Mouse (Mus musculus) liver, adult 2 months (tissue): ENCODE data around the gene Rcor3. TPM values are rescaled to one million over a fixed set of nuclear protein-coding genes. Genes with fewer than 3 reads are reported as not detected.

ENCODE experiments used
- DNase-seq: peaks from one replicate; pipeline ENCODE4 v3.0.0-alpha.2; 2011; ENCODE audit warnings: low read depth, low spot score; ENCODE audit errors: extremely low read depth
- H3K27ac ChIP-seq: fragments of 200-500 bp; replicated peaks from 2 replicates; pipeline ENCODE4 v1.5.1; 2012; ENCODE audit warnings: low read depth, mild to moderate bottlenecking, control low read depth, inconsistent platforms, low read length; ENCODE audit not compliant: insufficient read depth
- H3K27me3 ChIP-seq: fragments of 200-500 bp; 2 replicates; pipeline ENCODE4 v1.6.1; 2012; ENCODE audit warnings: mild to moderate bottlenecking, moderate library complexity, low read length, inconsistent platforms; ENCODE audit not compliant: control insufficient read depth, insufficient read depth
- H3K36me3 ChIP-seq: fragments of 200-500 bp; 2 replicates; pipeline ENCODE4 v1.6.1; 2012; ENCODE audit warnings: low read length, inconsistent platforms; ENCODE audit not compliant: control insufficient read depth, insufficient read depth
- H3K4me1 ChIP-seq: fragments of 200-500 bp; 2 replicates; pipeline ENCODE4 v1.6.1; 2011; ENCODE audit warnings: low read length; ENCODE audit not compliant: control insufficient read depth, insufficient read depth
- H3K4me3 ChIP-seq: fragments of 200-500 bp; 2 replicates; pipeline ENCODE4 v1.5.1; 2011; ENCODE audit warnings: low read depth, mild to moderate bottlenecking, control low read depth, low read length, moderate library complexity; ENCODE audit not compliant: insufficient read depth
- H3K79me2 ChIP-seq: fragments of 200-500 bp; 2 replicates; pipeline ENCODE4 v1.6.1; 2012; ENCODE audit warnings: inconsistent platforms, mild to moderate bottlenecking, low read length, moderate library complexity; ENCODE audit not compliant: control insufficient read depth, insufficient read depth
- H3K9ac ChIP-seq: fragments of 200-500 bp; 2 replicates; pipeline ENCODE4 v1.6.1; 2012; ENCODE audit warnings: low read depth, mild to moderate bottlenecking, control low read depth, inconsistent platforms, low read length
- CTCF ChIP-seq: fragments of 200-500 bp; IDR thresholded peaks from 2 replicates; pipeline ENCODE4 v1.5.1; 2011; ENCODE audit warnings: low read depth, low read length, control low read depth
- POLR2A ChIP-seq: fragments of 200-500 bp; IDR thresholded peaks from 2 replicates; pipeline ENCODE4 v1.6.1; 2011; ENCODE audit warnings: low read length, control low read depth; ENCODE audit not compliant: insufficient read depth; ENCODE audit errors: extremely low read depth
- WGBS: fragments of 180-500 bp; shearing (Covaris S2); methylation state at CpG from one replicate; pipeline ENCODE4 v1.1.7; 2018; 5-methylcytosine and 5-hydroxymethylcytosine counted together
- polyA plus RNA-seq: library from polyadenylated mRNA; depleted of rRNA; stranded (reverse); fragments of >200 nt; gene quantifications from 2 replicates; pipeline ENCODE4 v1.2.3, GENCODE M21; 2012
- total RNA-seq: library from RNA; depleted of rRNA; stranded (reverse); fragments of >200 nt; gene quantifications from 2 replicates; pipeline ENCODE4 v1.2.3, GENCODE M21; 2014

The Rcor3 gene
- total and polyA plus RNA-seq, 2 experiments, result 11.5 to 13.7 TPM

DNA sequence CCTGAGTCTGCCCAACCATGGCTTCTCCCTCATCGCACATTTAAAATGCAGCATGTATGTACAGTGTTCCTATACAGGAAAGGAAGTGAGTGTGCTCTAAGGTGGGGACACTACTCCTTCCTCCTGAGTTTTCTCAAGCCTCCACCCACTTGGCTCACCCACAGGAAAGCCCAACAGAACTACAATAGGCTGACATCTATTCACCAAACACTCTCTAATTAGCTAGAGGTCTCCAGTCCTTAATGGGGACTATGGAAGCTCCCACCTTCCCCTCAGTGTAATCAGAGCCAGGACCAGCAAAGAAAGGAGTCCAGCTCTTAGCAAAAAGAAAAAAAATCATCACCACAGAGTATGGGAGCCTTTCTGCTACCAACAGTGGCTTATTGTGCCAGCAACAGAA, 63.0 kb downstream of the Rcor3 start:
- H3K27ac ChIP-seq, result no peak overlapping the region
- no peaks in the 10 kb centered on the region for H3K27me3 ChIP-seq
- H3K9ac ChIP-seq, result no peak overlapping the region
- no peaks in the 10 kb centered on the region for H3K36me3 ChIP-seq
- no peak overlapping the region for H3K4me3 ChIP-seq
- TF ChIP-seq POLR2A (no peak), CTCF (no peak)
- 56% methylated on average over 1 of the region's 1 CpGs for WGBS
- H3K4me1 ChIP-seq, result peaks cover 44% of the 10 kb centered on the region
- H3K79me2 ChIP-seq, result peaks cover 16% of the 10 kb centered on the region
- no peak for DNase-seq

DNA sequence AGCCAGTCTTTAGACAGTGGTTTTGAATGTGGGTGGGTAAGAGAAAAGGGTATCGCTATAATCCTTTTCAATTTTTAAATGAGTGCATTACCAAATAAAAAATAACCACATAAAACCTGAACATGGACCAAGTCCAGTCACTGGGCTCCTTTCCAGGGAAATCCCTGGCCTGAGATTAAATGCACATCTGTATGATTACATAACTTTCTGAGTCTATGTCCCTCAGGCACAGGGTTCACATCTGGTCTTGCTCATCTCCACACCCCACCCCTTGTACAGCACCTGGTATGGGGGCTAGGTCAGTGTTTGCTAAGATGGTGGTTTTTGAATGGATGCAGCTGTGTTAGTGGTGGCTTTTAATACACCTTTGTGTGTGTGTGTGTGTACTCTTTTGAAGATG, 65.4 kb downstream of the Rcor3 start:
- Histone ChIP-seq H3K27ac (no peak overlapping the region), H3K36me3 (no peaks in the 10 kb centered on the region), H3K4me3 (no peak overlapping the region), H3K4me1 (peaks cover 29% of the 10 kb centered on the region), H3K9ac (no peak overlapping the region), H3K79me2 (peaks cover 10% of the 10 kb centered on the region; the same call in 1 of the 2 replicates), H3K27me3 (no peaks in the 10 kb centered on the region)
- 29% methylated on average over 1 of the region's 1 CpGs for whole genome bisulfite sequencing
- peak; percentile 67 for DNase-seq
- no peak for TF ChIP-seq CTCF
- TF ChIP-seq POLR2A, result no peak

DNA sequence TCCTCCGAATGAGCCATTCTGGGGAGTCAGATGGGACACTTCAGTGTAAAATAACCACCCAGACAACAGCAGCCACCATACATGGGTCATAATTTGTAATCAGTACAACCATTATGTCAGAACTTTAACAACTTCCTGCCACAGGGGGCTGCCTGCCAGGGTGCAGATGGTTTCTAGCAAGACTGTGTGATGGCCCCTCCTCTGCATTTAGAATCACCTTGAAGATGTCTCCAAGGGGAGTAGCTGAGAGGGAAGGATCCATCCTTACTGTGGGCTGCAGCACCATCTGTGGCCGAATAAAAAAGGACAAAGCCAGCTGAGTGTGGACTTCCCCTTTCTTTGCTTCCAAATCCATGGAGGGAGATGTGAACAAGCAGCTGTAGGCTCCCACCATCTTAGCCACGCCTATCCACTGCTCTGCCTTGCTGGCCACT, 67.2 kb downstream of the Rcor3 start:
- 42% methylated on average over 3 of the region's 3 CpGs for WGBS
- Histone ChIP-seq H3K4me1 (peaks cover 14% of the 10 kb centered on the region), H3K36me3 (peaks cover 10% of the 10 kb centered on the region), H3K4me3 (no peak overlapping the region), H3K9ac (no peak overlapping the region), H3K27me3 (no peaks in the 10 kb centered on the region), H3K79me2 (peaks cover 10% of the 10 kb centered on the region; the same call in 1 of the 2 replicates), H3K27ac (no peak overlapping the region)
- DNase-seq, result no peak
- TF ChIP-seq POLR2A (no peak), CTCF (no peak)

DNA sequence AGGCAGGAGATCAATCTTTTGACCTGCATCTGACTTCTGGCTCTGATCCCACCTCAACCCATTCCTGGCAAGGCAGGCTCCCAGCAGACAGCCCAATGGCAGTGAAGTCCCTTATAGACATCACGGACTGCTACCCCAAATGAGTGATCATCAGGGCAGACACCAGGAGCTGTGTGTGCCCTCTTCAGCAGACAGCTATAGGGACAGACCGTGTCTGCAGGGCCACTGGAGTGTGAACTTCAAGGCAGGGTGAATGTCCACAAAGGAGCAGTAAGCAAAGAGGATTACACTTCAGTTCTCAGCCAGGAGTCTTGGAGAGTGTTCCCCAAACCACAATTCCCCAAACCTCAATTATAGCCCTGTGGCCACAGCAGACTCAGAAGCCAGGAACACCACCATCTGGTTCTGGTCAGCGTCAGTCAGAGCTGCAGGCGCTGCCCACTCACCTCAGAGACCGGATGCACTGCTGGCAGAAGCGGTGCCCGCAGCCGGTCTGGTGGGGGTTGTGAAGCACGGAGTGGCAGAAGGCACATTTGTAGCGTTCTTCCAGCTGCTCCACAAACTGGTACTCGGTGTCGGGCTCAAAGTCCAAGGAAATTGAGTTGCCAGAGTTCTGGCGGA, 67.8 kb downstream of the Rcor3 start:
- H3K27ac ChIP-seq, result peak overlapping the region; percentile 47
- H3K9ac ChIP-seq, result peak overlapping the region; percentile 12
- peak overlapping the region; percentile 18; the same call in 1 of the 2 replicates for H3K4me3 ChIP-seq
- no peaks in the 10 kb centered on the region for H3K27me3 ChIP-seq
- H3K36me3 ChIP-seq, result peaks cover 12% of the 10 kb centered on the region
- H3K4me1 ChIP-seq, result peaks cover 12% of the 10 kb centered on the region
- DNase-seq, result peak; percentile 77
- H3K79me2 ChIP-seq, result peaks cover 10% of the 10 kb centered on the region; the same call in 1 of the 2 replicates
- WGBS, result 13% methylated on average over 13 of the region's 13 CpGs
- TF ChIP-seq POLR2A (no peak), CTCF (no peak)

DNA sequence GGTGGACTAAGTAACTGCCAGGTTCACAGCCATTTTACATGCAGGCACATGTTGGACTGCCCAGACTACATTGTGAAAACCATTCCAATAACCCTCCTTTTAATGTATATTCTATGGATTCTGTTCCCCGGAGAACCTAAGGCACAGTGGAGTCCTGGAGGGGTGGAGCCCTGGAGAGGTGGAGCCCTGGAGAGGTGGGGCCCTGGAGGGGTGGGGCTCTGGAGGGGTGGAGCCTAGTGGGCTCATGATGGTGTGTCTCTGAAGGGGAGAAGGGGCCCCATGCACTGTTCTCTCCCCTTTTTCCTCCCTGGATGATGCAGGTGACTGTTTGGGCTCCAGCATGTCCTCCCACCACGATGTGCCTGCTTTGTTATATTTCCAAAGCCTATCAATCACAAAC, 69.7 kb downstream of the Rcor3 start:
- Histone ChIP-seq H3K27me3 (no peaks in the 10 kb centered on the region), H3K36me3 (peaks cover 17% of the 10 kb centered on the region), H3K4me3 (no peak overlapping the region), H3K4me1 (peaks cover 12% of the 10 kb centered on the region), H3K27ac (no peak overlapping the region), H3K9ac (no peak overlapping the region), H3K79me2 (no peaks in the 10 kb centered on the region)
- TF ChIP-seq CTCF (no peak), POLR2A (no peak)
- 77% methylated on average over 2 of the region's 2 CpGs for WGBS
- no peak for DNase-seq

DNA sequence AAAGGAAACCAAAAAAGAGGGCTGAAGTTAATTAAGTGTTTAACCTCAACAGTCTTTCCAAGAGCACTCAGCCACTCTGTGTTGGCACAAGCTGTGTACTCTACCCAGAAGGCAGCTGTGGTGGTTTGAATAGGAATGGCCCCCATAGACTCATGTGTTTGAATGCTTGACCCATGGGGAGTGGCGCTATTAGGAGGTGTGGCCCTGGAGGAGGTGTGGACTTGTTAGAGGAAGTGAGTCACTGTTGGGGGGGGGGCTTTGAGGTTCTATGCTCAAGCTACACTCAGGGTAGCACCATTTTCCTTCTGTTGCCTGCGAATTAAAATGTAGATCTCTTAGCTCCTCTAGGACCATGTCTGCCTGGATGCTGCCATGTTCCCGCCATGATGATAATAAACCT, 70.9 kb downstream of the Rcor3 start:
- Histone ChIP-seq H3K27ac (no peak overlapping the region), H3K9ac (no peak overlapping the region), H3K4me3 (no peak overlapping the region), H3K36me3 (peaks cover 17% of the 10 kb centered on the region), H3K79me2 (no peaks in the 10 kb centered on the region), H3K4me1 (peaks cover 12% of the 10 kb centered on the region), H3K27me3 (no peaks in the 10 kb centered on the region)
- TF ChIP-seq POLR2A (no peak), CTCF (no peak)
- WGBS, result 91% methylated on average over 3 of the region's 3 CpGs
- no peak for DNase-seq
